Mouse (Mus musculus) adrenal gland, postnatal 4 days (tissue): Measurements from ENCODE around the gene Grasp. TPM values are rescaled to one million over a fixed set of nuclear protein-coding genes. Genes with fewer than 3 reads are reported as not detected.

ENCODE experiments used
- DNase-seq, 2 experiments: peaks; one replicate each; pipeline ENCODE4 v3.0.0; 2021 to 2022; ENCODE audit warnings: low spot score in 2 of 2, mixed read lengths in 2 of 2
- total RNA-seq, 2 experiments: library from RNA; stranded (reverse); gene quantifications; 2 replicates each; pipeline ENCODE4 v1.2.3; 2021

Grasp gene
- total RNA-seq, 2 experiments from 2014 or later = 18.6 to 20.3 TPM

DNA sequence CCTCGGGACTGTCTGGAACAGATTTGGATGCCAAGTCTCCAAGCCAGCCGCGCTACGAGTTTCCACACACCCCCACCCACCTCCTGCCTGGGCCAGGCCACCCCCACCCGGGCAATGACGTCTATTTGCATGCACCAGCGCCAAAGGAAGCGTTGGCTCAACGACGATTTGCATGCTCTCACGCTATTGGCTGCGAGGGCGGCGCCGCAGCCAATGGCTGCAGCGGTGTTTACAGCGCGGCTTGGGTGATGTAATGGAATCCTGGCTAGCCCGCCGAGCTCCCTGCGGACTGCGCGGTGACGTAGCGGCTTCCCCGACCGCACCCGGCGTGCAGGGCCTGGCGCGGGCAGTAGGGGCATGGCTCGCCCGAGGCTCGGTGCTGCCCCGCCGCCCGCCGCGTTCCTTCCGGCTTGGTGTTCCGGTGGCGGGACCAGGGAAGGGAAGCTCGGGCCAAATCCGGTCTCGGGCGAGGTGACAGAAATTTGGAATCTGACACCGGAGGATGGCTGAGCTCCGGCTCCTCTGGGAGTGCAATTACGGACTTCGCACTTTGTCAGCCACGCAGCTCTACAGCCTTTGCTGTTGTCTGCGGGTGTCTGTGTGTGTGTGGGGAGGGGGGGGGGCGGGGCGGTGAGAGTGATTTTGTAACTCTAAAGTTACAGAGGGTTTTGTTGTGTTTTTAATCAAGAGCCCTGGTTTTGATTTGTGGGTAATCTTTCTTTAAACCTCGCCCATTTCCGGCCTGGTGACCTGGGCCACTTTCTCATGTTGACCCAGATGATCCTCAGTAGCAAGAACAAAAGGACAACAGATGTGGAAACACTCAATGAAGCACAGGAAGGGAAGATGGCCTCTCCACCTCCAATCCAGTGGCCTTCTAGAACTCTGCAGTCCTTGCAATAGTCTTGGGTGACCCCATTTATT lies 22.5 kb downstream of the Grasp start:
- DNase-seq = peak; percentile 83 to 88

GRCm38 (mm10) chr15:101247155-101247498 lies 23.1 kb downstream of the Grasp start:
- no peak for DNase-seq

DNA sequence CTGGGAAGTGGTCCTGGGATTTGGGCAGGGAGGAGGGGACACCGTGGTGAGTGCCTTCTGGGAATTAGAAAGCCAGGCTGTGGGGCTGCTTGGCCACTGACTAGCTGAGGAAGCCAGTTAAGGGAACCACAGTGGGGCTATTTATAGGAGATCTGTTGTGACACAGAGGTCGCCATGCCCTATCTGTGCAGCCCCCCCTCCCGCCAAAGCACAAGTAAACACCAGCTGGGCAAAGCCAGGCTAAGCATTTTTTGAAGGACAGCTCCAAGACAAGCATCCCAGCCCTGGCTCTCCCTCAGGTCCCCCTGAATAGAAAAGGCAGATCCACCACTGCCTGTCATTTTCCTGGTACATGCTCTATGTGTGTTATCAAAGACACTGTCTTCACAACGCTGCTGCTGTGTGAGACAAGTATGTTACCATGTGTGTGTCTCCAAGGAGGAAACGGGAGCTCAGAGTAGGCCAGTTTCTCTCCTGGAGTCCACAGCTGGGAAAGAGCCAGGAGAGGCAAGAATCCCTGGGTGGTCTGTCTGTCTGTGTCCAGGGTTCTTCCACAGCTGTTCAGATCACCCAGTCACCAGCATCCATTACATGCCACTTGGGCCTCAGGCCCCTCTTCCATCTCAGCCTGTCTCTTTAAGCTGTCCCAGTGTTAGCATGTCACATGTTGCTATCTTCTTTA lies 24.2 kb downstream of the Grasp start:
- DNase-seq = no peak

DNA sequence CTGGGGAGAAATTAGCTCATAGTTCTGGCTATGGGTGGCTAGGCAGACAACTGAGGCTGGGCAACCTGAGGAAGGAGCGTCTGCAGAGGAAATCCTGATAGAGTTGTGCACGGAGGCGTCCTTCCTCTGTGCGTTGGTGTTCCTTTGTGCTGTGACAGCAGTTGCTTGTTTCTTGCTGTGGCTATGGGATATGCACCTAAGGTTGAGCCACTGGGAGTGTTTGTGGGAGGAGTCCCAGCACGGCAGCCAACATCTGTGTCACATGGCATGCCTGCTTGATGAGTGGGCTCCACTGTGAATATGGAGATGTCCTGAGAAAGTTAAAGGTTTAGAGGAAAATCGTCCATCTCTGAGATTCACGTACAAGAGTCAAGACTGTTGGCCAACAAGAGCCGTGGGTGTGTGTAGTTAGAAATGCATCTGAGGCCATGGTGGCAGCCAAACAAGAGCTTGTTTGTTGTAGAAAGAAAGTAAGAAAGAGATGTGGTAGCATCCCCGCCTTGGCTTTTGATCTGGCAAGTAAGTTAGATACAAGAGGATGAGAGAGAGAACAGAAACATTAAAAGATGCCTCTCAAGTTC lies 26.3 kb downstream of the Grasp start:
- no peak for DNase-seq

GRCm38 (mm10) chr15:101251930-101252329 lies 27.9 kb downstream of the Grasp start:
- DNase-seq = no peak

DNA sequence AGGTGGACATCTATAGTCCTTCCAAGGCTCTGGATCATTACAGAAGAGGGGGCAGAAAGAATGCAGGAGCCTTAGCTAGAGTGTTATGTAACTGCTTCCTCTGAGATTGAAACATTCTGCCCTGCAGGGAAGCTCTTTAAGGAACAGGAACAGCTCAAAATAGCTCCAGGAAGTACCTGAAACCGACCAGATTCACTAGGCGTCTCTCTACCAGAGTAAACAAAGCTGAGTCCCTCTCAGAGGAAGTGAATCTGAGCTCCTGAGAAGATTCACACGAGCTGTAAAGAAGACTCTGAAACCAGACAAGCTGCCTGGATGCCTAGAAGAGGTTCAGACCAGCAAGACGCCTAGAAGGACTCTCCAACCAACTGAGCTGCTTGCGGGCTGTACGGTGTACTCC lies 28.6 kb downstream of the Grasp start:
- DNase-seq = no peak

DNA sequence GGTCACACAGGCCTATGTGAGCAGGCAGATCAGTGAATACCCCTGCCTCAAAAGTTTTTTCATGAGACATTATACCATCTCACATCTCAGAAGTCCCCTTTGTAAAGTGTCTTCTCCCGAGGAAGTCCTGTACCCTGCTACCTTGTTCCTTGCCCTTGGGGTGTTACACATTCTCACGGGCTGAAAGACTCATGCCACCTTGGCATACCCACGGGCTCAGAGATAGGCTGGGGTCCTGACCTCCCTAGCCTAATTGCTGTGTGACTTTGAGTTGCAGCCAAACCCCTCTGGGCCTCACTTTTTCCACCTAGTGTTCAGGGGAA lies 29.5 kb downstream of the Grasp start:
- no peak for DNase-seq

DNA sequence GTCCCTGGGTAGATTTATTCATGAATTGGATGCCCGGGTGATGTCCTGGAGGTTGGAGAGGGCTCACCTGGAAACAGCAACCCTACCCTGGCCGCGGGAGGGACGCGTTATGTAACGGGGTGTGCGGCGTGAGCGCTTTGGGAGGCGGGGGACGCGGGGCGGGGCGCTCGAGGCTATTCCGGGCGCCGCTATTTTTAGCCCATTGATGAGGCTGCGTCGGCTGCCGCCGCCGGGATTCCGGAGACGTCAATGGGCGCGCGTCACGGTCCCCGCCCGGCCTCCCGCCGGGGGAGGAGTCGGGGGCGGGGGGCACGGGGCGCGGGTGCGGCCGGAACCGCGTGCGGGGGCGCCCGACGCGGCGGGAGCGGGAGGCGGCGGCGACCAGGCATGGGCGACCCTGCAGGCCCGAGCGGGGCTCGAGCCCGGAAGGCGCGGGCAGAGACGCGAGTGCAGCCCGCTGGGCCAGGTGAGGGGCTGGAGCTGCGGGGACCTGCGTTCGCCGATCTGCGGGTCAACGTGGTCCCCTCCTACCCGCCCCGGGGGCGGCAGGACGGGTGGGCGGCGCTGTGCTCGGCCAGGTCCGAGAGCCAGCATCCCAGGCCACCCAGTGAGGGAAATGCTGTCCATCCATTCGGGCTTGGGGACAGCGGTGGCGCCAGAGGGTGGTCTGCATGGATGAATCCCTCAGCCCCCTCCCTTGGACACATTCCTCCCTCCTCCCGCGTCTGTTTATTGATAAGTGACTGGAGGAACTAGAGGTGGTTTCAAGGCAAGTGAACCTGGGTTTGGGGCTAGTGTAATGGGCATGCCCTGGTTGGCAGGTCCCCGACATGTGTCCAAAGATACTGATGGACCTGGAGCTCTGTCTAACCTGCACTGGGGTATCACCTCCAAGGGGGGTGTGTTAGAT lies 30.2 kb downstream of the Grasp start, which contains the start of gene Nr4a1:
Nr4a1 (plus strand) TSS at position 384 of the 910 bp plus-strand sequence.
- peak; percentile 40 to 58 for DNase-seq

DNA sequence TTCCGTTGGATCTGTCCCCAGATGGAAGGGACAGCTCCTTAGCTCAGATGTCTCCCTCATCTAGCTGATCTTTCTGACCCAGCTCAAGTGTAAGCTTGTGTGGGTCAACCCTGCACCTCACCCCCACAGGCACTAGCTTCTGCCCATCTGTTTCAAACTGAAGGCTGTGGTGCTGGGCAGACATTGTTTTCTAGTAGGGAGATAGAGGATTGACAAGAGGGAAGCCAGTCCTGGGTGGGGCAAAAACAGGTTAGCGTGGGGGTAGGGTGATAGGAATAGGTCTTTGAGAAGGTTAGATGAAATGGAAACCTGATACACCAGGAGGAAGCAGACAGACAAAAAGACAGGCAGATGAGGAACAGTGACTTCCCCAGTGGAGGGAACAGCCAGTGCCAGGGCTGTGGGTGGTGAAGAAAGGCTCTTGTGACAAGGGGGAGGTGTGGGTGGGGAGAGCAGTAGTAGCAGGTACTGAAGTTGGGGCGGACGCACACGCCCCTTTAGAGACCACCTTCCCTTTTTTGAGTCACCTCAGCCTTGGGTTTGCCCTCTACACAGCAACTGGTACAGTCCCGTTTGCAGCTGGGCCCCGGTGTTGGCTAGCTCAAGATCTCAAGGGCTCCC lies 32.0 kb downstream of the Grasp start:
- DNase-seq = no peak

DNA sequence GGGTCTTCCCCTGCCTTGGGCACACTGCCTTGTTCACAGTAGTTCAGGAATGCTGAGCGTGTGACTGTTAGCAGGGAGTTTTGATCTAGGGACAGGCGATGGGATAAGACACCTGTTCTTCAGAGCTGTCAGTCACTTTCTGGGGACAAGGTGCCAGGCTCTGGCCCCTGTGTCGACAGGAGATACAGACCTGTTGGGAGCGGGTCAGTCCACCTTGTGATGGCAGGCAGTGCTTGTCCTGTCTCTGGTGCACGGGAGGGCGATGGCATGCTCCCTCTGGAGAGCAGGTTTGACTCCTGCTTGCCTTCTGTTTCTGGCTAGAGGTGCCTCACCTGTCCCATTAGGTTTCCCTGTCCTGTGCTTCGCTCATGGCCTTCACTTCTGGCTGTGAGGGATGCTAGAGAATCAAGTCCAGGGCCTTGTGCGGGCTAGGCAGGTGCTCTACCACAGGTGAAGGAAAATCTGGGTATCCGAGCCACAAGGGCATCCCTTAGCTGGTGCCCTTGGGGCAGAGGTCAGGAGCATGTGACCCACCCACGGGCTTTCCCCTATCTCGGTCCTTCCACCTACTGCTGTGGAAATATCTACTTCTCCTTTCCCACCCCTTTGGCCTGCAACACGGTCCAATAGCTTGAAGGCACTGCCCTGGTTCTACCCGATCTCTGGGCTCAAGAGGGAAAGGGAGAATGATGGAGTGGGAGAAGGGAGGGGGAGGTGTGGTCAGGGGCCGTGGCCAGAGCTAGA lies 32.6 kb downstream of the Grasp start:
- DNase-seq = no peak

- DNase-seq = no peak
Observed at GRCm38 (mm10) chr15:101258420-101258819, 34.4 kb downstream of the Grasp start.

DNA sequence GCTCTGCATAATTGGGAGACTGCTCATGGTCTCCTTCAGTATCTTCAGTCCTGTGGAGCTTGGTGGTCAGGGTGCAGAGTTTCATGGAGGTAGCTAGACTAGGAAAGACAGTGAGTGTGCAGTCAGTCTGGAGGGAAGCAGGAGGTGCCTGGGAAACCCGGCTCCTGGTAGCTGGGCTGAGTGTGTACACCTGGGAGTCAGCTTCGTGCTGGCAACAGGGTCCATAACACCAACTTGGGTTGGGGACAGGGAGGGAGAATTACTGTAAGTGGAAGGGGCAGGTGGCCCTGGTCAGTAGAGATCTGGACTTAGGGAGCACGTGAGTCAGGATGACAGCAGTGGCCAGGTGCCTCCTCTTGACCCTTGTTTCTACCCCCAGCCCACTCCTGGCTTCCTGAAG lies 35.9 kb downstream of the Grasp start:
- no peak for DNase-seq

DNA sequence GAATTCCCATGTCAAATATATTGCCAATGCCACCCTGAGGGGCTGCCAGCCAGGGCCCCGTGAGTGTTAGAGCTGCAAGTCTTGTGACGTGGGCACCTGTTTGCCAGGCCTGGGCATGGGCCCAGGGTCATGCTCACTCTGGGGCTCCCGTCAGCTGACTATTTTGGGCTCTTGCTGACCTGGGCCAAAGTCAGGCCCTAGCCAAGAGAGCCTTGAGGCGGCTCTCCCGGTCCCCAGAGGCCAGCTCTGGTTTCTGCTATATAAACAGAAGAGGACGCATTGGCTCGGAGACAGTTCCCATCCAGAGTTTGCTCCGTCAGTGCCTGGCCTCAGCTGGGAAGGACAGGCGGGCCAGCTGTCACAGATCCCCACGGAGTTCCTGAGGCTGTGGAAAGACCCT lies 36.4 kb downstream of the Grasp start:
- DNase-seq = no peak

DNA sequence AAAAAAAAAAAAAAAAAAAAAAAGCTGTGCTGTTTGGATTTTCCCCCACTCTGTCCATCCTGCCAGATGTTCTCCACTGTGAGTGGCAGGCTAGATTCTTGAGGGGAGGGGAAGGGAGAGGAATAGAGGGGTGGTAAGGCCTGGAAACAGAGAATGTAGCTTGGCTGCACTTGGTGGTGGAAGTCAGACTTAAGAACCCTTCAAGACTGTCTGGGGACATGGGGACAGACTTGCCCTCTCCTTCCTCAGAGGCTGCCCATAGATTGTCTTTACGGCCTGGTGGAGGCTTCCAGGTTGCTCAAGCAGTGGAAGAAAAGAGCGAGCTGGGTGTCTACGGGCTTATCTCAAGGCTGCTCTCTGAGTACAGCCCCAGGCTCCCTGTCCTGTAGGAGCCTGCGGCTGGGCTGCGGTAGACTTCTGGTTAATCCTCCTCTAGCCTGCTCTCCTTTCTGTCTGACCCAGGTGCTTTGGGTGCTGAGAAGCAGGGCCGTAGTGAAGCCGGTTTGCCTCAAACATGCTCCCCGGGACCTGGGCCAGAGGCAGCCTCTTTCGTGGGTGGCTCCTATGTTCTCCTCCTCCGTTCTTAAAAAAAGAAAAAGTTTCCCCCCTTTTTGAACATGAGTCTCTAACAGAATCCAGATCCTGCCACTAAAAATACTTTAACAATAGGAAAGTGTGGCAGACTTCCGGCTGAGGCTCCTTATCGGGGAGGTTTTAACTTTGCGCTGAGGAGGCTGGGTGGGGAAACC lies 37.1 kb downstream of the Grasp start:
- DNase-seq = no peak

DNA sequence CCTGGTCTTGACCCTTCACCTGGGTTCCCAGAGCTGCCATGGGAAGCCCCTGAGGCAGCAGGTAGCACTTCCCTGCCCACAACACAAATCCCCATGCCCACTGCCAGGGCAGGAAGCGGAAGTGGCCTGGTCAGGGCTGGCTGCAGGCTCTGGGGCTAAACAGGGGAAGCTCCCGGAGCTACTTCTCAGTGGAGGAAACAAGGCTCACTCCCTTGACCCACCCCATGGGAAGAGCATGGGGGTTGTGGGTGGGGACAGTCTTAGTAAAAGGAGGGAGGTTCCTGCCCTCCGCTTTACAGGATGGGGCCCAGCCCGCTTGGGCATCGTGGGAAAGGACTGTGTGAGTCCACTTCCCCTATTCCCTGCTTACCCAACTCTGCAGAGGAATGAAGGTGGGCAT lies 38.5 kb downstream of the Grasp start:
- no peak for DNase-seq

GRCm38 (mm10) chr15:101266132-101266963 lies 42.4 kb downstream of the Grasp start:
- peak; percentile 93 for DNase-seq

GRCm38 (mm10) chr15:101267053-101268032 lies 43.4 kb downstream of the Grasp start:
- peak in 1 of 2 experiments; percentile 10 for DNase-seq
